Mouse (Mus musculus): ENCODE measurements around the gene Dera. TPM values are rescaled to one million over a fixed set of nuclear protein-coding genes. Genes with fewer than 3 reads are reported as not detected.

Gene Dera
- polyA plus RNA-seq, 1 experiment from 2014 or later: 98.6 TPM

DNA sequence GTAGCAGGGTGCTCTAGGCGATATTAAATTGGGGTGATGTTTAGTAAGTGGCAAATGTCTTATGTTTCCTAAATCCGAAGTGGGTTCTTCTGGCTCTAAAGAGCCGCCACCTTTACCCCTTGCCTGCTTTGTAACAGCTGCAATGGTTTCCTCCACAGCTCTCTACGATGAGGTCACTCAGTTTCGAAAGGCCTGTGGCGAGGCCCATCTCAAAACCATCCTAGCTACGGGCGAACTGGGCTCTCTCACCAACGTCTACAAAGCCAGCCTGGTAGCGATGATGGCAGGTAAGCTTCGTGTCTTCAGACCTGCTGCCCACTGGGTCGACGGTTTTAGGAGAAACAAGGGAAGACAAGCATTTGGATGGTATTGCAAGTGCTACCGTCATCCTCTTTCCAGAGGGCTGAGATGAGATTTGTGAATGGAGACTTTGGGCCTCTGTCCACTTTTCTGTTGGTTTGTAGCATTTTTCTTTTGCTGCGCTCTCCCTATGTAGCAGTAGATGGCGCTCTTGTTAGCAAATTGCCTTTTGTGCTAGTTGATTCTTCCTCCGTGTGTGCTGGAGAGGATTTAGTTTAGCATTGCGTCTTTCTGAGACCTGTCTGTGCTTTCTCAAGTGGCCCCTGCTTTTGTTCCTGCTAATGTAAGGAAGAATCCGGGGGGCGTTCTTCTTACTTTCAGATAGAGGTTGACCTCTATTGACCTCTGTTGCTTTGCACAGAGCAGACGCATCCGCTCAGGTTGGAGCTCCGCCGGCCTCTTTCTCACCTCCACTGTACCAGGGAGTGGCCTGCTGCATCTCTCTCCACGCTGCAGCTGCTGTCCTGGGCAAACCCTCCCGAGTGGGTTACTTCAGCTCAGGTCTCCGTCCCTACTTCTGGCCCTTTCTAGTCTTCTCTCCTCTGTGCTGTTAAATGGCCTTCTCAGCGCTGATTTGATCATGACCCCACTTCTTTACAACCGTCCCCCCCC, 42.5 kb downstream of the Dera start:
- H3K9me3 ChIP-seq: no peaks in the 10 kb centered on the region; the same call in 1 of the 2 replicates
- no peak overlapping the region for H3K4me2 ChIP-seq (replicated peaks)
- WGBS: 70% methylated on average over 29 of the region's 29 CpGs
- H3K4me3 ChIP-seq (replicated peaks): no peak overlapping the region
- H3K36me3 ChIP-seq: peaks cover 5% of the 10 kb centered on the region; the same call in 1 of the 2 replicates
- H3K27me3 ChIP-seq (replicated peaks): no peaks in the 10 kb centered on the region
- H3K9ac ChIP-seq: no peak overlapping the region
- no peak for ATAC-seq
- H3K4me1 ChIP-seq (replicated peaks): no peaks in the 10 kb centered on the region
- no peak overlapping the region for H3K27ac ChIP-seq

DNA sequence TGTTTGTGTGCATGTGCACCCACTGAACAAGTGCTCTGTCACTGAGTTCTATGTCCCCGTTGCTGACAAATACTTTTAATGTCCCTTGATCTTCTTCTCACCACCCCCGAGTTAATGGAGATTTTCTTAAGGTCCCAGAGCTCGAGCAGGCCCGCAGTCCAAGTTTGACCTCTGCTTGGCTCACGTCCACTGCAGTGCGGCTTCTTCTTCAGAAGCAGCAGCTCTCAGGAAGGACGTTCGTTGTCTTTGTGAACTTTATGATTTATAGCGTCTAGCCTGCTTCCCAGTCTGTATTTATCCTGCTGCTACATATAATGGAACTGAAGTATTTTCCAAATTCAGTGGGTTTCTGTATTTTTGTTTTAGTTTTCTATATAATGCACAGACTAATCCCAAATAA, 44.9 kb downstream of the Dera start:
- no peak overlapping the region for H3K4me3 ChIP-seq (replicated peaks)
- peaks cover 5% of the 10 kb centered on the region; the same call in 1 of the 2 replicates for H3K36me3 ChIP-seq
- no peak for ATAC-seq
- H3K4me2 ChIP-seq (replicated peaks): no peak overlapping the region
- H3K4me1 ChIP-seq (replicated peaks): no peaks in the 10 kb centered on the region
- H3K27me3 ChIP-seq (replicated peaks): no peaks in the 10 kb centered on the region
- H3K9ac ChIP-seq: no peak overlapping the region
- H3K27ac ChIP-seq: no peak overlapping the region
- WGBS: 71% methylated on average over 9 of the region's 9 CpGs
- no peaks in the 10 kb centered on the region; the same call in 1 of the 2 replicates for H3K9me3 ChIP-seq

DNA sequence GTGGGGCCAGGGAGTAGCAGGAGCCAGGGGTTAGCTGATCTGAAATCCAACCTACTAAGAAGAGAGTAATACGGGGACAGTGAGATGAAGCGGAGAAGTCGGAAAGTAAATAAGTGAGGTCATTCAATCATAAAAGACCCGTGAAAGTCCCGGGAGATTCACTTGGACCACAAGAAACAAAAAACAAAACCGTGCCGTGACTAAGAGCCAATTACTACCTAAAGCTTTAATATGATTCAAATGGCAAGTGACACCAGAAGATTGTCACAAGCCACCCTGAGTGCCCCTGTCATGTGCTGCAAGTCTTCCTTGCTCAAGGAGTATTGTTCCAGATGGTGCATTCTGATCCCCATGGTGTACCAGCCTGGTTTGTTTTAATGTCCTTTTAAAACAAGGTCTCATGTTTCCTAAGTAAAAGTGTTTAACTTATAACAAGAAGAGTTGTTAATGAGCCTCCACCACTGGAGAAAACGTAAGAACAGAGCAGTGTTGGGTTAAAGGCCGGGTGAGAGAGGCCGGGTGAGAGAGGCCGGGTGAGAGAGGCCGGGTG, 49.2 kb downstream of the Dera start:
- ATAC-seq: no peak
- Histone ChIP-seq H3K9me3 (no peaks in the 10 kb centered on the region; the same call in 1 of the 2 replicates), H3K9ac (no peak overlapping the region), H3K4me1 (replicated peaks) (no peaks in the 10 kb centered on the region), H3K4me3 (replicated peaks) (no peak overlapping the region), H3K36me3 (peaks cover 5% of the 10 kb centered on the region; the same call in 1 of the 2 replicates), H3K27me3 (replicated peaks) (no peaks in the 10 kb centered on the region), H3K27ac (no peak overlapping the region), H3K4me2 (replicated peaks) (no peak overlapping the region)
- 65% methylated on average over 12 of the region's 12 CpGs for WGBS

DNA sequence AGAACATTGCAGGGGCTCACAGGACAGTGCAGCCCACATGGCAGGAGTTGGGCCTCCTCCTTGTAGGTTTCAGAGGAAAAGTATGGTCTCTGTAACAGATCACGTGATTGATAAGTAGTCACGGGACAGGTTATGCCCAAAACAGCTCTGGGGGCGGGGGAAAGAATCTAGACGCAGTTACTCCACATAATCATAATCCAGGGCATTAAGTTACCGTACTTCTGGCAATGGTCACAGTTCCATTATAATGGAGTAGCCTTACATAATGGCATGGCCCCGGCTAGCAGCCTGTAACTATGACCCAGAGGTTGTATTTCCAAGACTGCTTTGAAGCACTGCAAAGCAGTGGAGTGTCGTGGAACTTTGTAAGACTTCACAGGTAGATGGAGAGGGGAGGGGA, 49.8 kb downstream of the Dera start:
- Histone ChIP-seq H3K9me3 (no peaks in the 10 kb centered on the region; the same call in 1 of the 2 replicates), H3K4me3 (replicated peaks) (no peak overlapping the region), H3K4me2 (replicated peaks) (no peak overlapping the region), H3K4me1 (replicated peaks) (no peaks in the 10 kb centered on the region), H3K36me3 (peaks cover 5% of the 10 kb centered on the region; the same call in 1 of the 2 replicates), H3K27ac (no peak overlapping the region), H3K9ac (no peak overlapping the region), H3K27me3 (replicated peaks) (no peaks in the 10 kb centered on the region)
- 84% methylated on average over 7 of the region's 7 CpGs for WGBS
- ATAC-seq: no peak

DNA sequence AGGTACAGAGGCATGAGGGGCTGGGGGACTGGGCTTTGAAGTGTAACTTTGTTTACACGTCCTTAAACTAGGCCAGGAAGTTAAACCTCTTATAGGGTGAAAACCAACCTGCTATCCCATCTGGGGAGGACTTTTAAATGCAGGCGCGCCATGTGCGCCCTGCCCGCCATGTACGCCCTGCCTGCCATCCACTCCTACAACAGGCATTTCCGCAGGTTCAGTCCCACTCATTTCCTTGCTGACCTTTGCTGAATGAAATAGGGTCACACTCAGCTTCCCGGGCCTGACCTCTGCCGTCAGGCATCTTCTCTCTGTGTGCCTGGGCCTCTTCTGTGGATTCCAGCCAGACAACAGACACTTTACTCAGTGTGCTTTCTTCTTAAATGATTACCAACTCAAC, 50.3 kb downstream of the Dera start:
- H3K36me3 ChIP-seq: peaks cover 5% of the 10 kb centered on the region; the same call in 1 of the 2 replicates
- H3K4me1 ChIP-seq (replicated peaks): no peaks in the 10 kb centered on the region
- H3K27me3 ChIP-seq (replicated peaks): no peaks in the 10 kb centered on the region
- H3K4me2 ChIP-seq (replicated peaks): no peak overlapping the region
- ATAC-seq: no peak
- H3K27ac ChIP-seq: no peak overlapping the region
- H3K9ac ChIP-seq: no peak overlapping the region
- H3K9me3 ChIP-seq: no peaks in the 10 kb centered on the region; the same call in 1 of the 2 replicates
- 66% methylated on average over 9 of the region's 9 CpGs for WGBS
- H3K4me3 ChIP-seq (replicated peaks): no peak overlapping the region

DNA sequence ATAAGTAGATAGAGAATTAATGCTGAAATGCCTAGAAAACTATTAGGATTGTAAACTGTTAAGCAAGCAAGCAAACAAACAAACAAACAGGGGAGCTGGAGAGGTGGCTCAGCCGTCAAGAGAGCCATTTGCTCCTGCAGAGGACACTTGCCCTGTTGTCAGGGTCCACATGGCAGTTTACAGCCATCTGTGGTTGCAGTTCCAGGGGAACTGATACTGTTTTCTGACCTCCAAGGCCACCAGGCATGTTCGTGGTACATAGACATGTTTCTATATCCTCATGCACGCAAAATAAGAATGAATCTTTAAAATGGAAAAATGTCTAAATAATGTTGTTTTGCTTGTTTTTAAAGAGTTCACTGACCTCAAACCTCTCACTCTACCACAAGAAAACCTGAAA, 52.0 kb downstream of the Dera start:
- Histone ChIP-seq H3K36me3 (no peaks in the 10 kb centered on the region), H3K9me3 (no peaks in the 10 kb centered on the region), H3K4me1 (replicated peaks) (no peaks in the 10 kb centered on the region), H3K27me3 (replicated peaks) (no peaks in the 10 kb centered on the region), H3K27ac (no peak overlapping the region), H3K9ac (no peak overlapping the region), H3K4me3 (replicated peaks) (no peak overlapping the region), H3K4me2 (replicated peaks) (no peak overlapping the region)
- no peak for ATAC-seq
- WGBS: 81% methylated on average over 3 of the region's 3 CpGs

DNA sequence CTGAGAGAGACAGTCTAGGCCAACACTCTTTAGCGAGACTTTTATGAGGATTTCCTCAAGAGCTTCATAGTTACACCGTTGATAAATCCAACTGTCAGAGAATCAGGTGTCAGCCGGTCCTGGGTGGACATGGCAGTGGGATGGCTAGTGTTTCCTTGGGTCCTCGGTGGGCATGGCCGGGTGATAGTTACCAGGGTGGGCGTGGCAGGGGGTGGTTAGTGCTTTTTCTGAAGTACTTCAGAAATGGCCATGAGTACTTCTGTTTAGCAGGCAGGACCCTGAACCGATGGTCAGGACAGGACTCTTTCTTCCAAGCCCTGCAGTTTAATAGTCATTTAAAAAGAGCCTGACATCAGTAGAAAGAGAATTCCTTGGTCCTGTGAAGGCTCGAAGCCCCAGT, 52.5 kb downstream of the Dera start:
- H3K4me1 ChIP-seq (replicated peaks): no peaks in the 10 kb centered on the region
- no peaks in the 10 kb centered on the region for H3K36me3 ChIP-seq
- H3K4me3 ChIP-seq (replicated peaks): no peak overlapping the region
- no peak overlapping the region for H3K4me2 ChIP-seq (replicated peaks)
- H3K9me3 ChIP-seq: no peaks in the 10 kb centered on the region
- ATAC-seq: no peak
- H3K27ac ChIP-seq: no peak overlapping the region
- 83% methylated on average over 8 of the region's 8 CpGs for WGBS
- H3K9ac ChIP-seq: no peak overlapping the region
- H3K27me3 ChIP-seq (replicated peaks): no peaks in the 10 kb centered on the region

DNA sequence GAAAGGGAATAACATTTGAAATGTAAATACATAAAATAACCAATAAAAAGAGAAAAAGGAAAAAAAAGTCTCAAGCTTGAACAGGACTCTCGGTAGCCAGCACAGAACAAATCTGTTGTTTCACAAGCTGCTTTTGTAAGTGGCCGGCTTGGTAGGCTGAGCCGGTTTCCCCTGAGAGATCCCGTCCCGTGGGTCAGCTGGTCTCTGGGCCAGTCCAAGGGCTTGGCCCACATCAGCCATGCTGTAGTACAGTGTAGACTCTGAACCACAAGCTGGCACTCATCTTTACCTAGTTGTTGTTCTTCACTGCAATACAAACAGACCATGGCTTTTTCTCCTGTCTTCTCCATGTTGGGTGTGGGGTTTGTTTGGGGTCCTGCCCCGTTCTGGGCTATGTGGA, 53.0 kb downstream of the Dera start:
- no peak for ATAC-seq
- H3K4me1 ChIP-seq (replicated peaks): no peaks in the 10 kb centered on the region
- H3K9me3 ChIP-seq: no peaks in the 10 kb centered on the region
- H3K27ac ChIP-seq: no peak overlapping the region
- H3K27me3 ChIP-seq (replicated peaks): no peaks in the 10 kb centered on the region
- H3K4me2 ChIP-seq (replicated peaks): no peak overlapping the region
- no peak overlapping the region for H3K9ac ChIP-seq
- no peaks in the 10 kb centered on the region for H3K36me3 ChIP-seq
- no peak overlapping the region for H3K4me3 ChIP-seq (replicated peaks)
- 91% methylated on average over 6 of the region's 6 CpGs for WGBS

DNA sequence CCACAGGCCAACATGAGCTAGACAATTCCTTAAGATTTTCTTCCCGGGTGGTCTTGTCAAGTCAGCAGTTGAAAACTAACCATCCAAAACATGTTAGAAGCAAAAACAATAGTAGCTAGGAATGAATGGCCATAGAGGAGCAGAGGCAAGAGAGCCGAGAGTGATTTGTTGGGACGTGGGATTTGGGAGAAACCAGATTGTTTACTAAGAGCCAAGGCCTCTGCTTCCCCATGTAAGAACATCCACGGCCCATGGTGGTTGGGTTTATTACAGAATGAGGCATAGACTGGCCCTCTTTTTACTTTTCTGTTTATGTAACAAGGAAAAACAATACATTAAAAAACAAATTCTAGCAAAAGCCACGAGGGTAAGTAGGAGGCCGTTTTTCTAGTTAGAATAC, 54.4 kb downstream of the Dera start:
- Histone ChIP-seq H3K4me2 (replicated peaks) (no peak overlapping the region), H3K9ac (no peak overlapping the region), H3K27ac (no peak overlapping the region), H3K4me3 (replicated peaks) (no peak overlapping the region), H3K4me1 (replicated peaks) (no peaks in the 10 kb centered on the region), H3K9me3 (no peaks in the 10 kb centered on the region), H3K27me3 (replicated peaks) (no peaks in the 10 kb centered on the region), H3K36me3 (no peaks in the 10 kb centered on the region)
- 77% methylated on average over 6 of the region's 6 CpGs for WGBS
- no peak for ATAC-seq

DNA sequence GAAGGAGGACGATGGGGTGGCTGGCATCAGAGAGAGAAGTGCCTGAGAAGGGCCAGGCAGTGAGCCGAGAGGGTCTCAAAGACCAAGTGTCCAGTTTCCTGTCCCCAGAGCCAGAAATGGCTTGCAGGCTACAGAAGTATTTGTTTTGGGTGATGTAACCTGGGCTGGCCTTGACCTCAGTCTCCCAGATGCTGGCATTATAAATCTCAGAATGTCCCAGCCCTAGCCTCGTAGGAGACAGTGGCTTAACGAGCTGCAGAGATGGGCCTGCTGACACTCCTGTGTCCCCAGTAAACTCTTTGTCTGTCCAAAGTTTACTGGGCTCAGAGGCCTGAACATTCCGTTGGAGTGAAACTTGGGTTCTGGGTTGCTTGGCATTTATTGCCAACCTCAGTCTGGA, 55.8 kb downstream of the Dera start:
- Histone ChIP-seq H3K9ac (no peak overlapping the region), H3K36me3 (no peaks in the 10 kb centered on the region), H3K4me1 (replicated peaks) (no peaks in the 10 kb centered on the region), H3K4me2 (replicated peaks) (no peak overlapping the region), H3K4me3 (replicated peaks) (no peak overlapping the region), H3K27ac (no peak overlapping the region), H3K9me3 (no peaks in the 10 kb centered on the region), H3K27me3 (replicated peaks) (no peaks in the 10 kb centered on the region)
- ATAC-seq: no peak
- WGBS: 51% methylated on average over 5 of the region's 5 CpGs

DNA sequence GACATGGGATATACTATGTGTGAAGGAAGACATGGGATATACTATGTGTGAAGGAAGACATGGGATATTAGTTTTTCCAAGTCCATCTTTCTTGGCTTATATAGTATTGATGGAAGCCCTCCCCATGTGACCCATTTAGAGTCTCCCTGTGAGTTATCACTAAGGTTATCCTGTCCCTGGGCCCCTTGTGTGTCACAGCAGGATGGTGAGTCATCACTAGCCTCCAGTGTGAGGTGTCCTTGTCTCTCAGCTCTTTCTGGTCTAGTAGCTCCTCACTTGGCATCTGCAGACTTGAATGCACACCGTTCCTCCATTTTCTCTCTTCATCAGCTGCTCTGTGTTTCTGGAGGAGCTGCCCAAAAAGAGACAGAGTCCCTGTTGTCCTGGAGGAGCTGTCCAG, 59.7 kb downstream of the Dera start:
- Histone ChIP-seq H3K27me3 (replicated peaks) (no peaks in the 10 kb centered on the region), H3K4me2 (replicated peaks) (no peak overlapping the region), H3K36me3 (no peaks in the 10 kb centered on the region), H3K9ac (no peak overlapping the region), H3K4me1 (replicated peaks) (no peaks in the 10 kb centered on the region), H3K27ac (no peak overlapping the region), H3K4me3 (replicated peaks) (no peak overlapping the region), H3K9me3 (no peaks in the 10 kb centered on the region)
- ATAC-seq: no peak
- 96% methylated on average over 1 of the region's 1 CpGs for WGBS

DNA sequence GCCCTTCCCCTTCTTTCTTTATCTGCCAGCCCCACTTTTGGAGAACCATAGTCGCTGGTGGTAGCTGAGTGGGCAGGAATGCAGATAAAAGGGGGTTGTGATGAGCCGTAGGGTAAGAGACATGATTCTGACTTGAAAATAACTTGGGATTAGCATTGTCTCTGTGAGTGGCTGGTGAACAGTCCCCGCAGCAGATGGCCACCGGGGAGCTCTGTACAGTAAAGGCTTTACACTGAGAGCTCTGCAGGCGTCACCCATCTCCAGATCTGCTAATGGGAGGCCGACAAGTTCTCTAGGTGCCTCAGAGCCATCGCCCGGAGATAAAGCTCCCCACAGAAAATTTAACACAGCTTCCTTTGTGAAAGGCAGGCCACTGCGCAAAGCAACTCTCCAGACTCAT, 62.2 kb downstream of the Dera start:
- no peak for ATAC-seq
- Histone ChIP-seq H3K4me3 (replicated peaks) (no peak overlapping the region), H3K9me3 (no peaks in the 10 kb centered on the region), H3K4me2 (replicated peaks) (no peak overlapping the region), H3K27me3 (replicated peaks) (no peaks in the 10 kb centered on the region), H3K36me3 (no peaks in the 10 kb centered on the region), H3K9ac (no peak overlapping the region), H3K4me1 (replicated peaks) (no peaks in the 10 kb centered on the region), H3K27ac (no peak overlapping the region)
- 77% methylated on average over 9 of the region's 9 CpGs for WGBS

DNA sequence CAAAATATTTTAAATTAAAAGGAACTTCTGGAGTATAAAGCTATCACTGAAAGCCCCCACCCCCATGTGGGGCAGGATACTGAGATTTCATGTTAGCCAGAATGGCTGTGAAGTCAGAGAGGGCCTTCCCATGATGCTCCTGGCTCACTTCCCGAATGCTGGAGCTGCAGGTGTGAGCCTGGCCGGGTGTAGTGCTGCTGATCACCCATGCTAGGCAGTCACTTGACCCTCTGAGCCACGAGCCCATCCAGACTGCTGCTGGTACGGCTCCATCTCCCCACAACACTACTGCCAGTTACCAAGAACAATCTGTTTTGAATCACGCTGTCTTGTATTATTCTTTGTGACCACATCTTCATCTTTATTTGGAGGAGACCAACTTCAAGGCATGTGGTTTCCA, 68.2 kb downstream of the Dera start:
- H3K4me3 ChIP-seq (replicated peaks): no peak overlapping the region
- no peaks in the 10 kb centered on the region for H3K36me3 ChIP-seq
- H3K27me3 ChIP-seq (replicated peaks): no peaks in the 10 kb centered on the region
- H3K27ac ChIP-seq: no peak overlapping the region
- no peaks in the 10 kb centered on the region for H3K4me1 ChIP-seq (replicated peaks)
- ATAC-seq: no peak
- 80% methylated on average over 5 of the region's 5 CpGs for WGBS
- no peak overlapping the region for H3K9ac ChIP-seq
- no peaks in the 10 kb centered on the region for H3K9me3 ChIP-seq
- no peak overlapping the region for H3K4me2 ChIP-seq (replicated peaks)

All from intestine, embryonic 15.5 days (tissue).